In the genomic region with DNA sequence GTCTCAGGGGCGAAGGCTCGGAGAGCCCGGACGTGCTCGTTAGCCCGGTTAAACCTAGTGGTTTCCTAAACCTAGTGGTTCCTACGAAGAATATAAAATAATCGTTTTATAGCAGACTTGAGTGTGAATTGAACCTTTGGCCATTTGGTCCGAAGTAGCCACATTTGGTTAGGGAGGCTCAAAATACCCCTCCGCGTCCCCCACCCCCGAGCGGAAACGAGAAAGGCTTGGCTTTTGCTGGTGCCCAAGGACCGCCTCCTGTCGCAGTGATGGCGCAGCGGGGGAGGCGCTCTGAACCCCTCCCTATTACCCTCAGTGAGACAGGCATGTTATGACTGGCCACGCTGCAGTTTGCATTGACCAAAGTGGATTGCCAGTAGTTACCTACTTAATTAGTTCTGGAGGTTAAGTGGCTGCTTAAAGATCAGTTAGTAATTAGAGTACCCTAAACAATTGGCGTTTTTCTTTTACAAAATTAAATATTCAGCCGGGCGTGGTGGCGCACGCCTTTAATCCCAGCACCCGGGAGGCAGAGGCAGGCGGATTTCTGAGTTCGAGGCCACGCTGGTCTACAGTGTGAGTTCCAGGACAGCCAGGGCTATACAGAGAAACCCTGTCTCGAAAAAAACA, we compare ENCODE assay signal across 8 mouse cellular contexts. TPM values are rescaled to one million over a fixed set of nuclear protein-coding genes. Genes with fewer than 3 reads are reported as not detected.
DNase-seq lines count a peak whose midpoint lies in the region; ATAC-seq lines count a peak whose summit lies in the region.

No protein-coding gene starts in this region.

- DNase-seq in T-cell, adult 2 months (ENCODE audit: low spot score), result peak; percentile 85
- peak; percentile 84 to 91 for DNase-seq in cerebellum, postnatal 25 days
- DNase-seq in frontal cortex, postnatal 36 days (ENCODE audit: low spot score in 2 of 2), result peak; percentile 76 to 82
- peak; percentile 77 to 82 for DNase-seq in left cerebral cortex, adult 18-20 months (ENCODE audit: low spot score in 2 of 2)
- peak; percentile 90 for DNase-seq in right cerebral cortex, adult 18-20 months
- peak; percentile 87 for DNase-seq in urinary bladder, postnatal 14 days (ENCODE audit: low spot score)

- peak overlapping the region; percentile 94 for H3K4me3 ChIP-seq in hindbrain, embryonic 15.5 days
- H3K4me3 ChIP-seq in macrophage (ENCODE audit: inconsistent target), result peak overlapping the region; percentile 75

- H3K4me1 ChIP-seq in hindbrain, embryonic 15.5 days (replicated peaks), result peaks cover 32% of the 10 kb centered on the region

- H3K27ac ChIP-seq in hindbrain, embryonic 15.5 days (replicated peaks), result peak overlapping the region; percentile 98
- peak overlapping the region; percentile 94 for H3K27ac ChIP-seq in macrophage

- H3K9me3 ChIP-seq in hindbrain, embryonic 15.5 days, result no peaks in the 10 kb centered on the region

- H3K9ac ChIP-seq in hindbrain, embryonic 15.5 days, result peak overlapping the region; percentile 99

- H3K4me2 ChIP-seq in hindbrain, embryonic 15.5 days, result peak overlapping the region; percentile 82

- no peaks in the 10 kb centered on the region for H3K27me3 ChIP-seq in hindbrain, embryonic 15.5 days

- ATAC-seq in hindbrain, embryonic 15.5 days (ENCODE audit: low FRiP score, low read depth), result peak; percentile 59

- peaks cover 28% of the 10 kb centered on the region for H3K79me2 ChIP-seq in macrophage (ENCODE audit: inconsistent target)

- WGBS in hindbrain, embryonic 15.5 days, result 1% methylated on average over 30 of the region's 30 CpGs
- WGBS in macrophage (ENCODE audit: missing documents), result 1% methylated on average over 30 of the region's 30 CpGs

- H3K36me3 ChIP-seq in hindbrain, embryonic 15.5 days, result peaks cover 28% of the 10 kb centered on the region
- H3K36me3 ChIP-seq in macrophage (ENCODE audit: inconsistent target), result peaks cover 17% of the 10 kb centered on the region; the same call in 1 of the 2 replicates

RNA-seq across cellular contexts. Expression of a gene that starts 1.3 kb away (rescaled TPM):
- 4,085 and 4,343 TPM in 2 replicates for polyA plus RNA-seq in hindbrain, embryonic 15.5 days (2015; fragmentation: Nextera tagmentation; extraction: Ambion mirVana)
- 1,000 to 10,000 TPM; 1,850 TPM for total RNA-seq in left cerebral cortex, adult 18-20 months (2021)
- 100 to 1,000 TPM in 17 of 26 experiments, 10 to 100 TPM in 9; 57.4 to 297 (median 107) TPM for total RNA-seq in macrophage (2018; cell fraction: chromatin; rRNA removed)
- 1,000 to 10,000 TPM; 1,408 to 2,161 (median 1,705) TPM for total RNA-seq in macrophage (2018; cell fraction: cytosol; rRNA removed)
- 100 to 1,000 TPM; 138 to 460 (median 284) TPM for total RNA-seq in macrophage (2018; cell fraction: nucleus; rRNA removed)
- 1,329 to 2,132 TPM (median 1,766 TPM) in 3 replicates for polyA plus RNA-seq in macrophage (2018)

RNA-seq across cellular contexts. Expression of a gene that starts 27.6 kb away (rescaled TPM):
- polyA plus RNA-seq in hindbrain, embryonic 15.5 days (2015; fragmentation: Nextera tagmentation; extraction: Ambion mirVana), result 29.6 and 30.8 TPM in 2 replicates
- total RNA-seq in left cerebral cortex, adult 18-20 months (2021), result 100 to 1,000 TPM; 217 to 224 TPM
- total RNA-seq in macrophage (2018; cell fraction: chromatin; rRNA removed), result 100 to 1,000 TPM in 7 of 26 experiments, 10 to 100 TPM in 19; 35.7 to 130 (median 85.7) TPM
- 10 to 100 TPM; 34.3 to 89.5 (median 63.9) TPM for total RNA-seq in macrophage (2018; cell fraction: cytosol; rRNA removed)
- total RNA-seq in macrophage (2018; cell fraction: nucleus; rRNA removed), result 10 to 100 TPM; 40.7 to 92.1 (median 73.8) TPM
- polyA plus RNA-seq in macrophage (2018), result 38.6 to 57.7 TPM (median 48.1 TPM) in 3 replicates

RNA-seq across cellular contexts. Expression of a gene that starts 27.7 kb away (rescaled TPM):
- polyA plus RNA-seq in hindbrain, embryonic 15.5 days (2015; fragmentation: Nextera tagmentation; extraction: Ambion mirVana), result 259 and 323 TPM in 2 replicates
- 10 to 100 TPM; 41.4 to 42.5 TPM for total RNA-seq in left cerebral cortex, adult 18-20 months (2021)
- 10 to 100 TPM in 3 of 26 experiments, 1 to 10 TPM in 19, under 1 TPM in 2, not detected in 2; 0.51 to 14.6 (median 4.1) TPM for total RNA-seq in macrophage (2018; cell fraction: chromatin; rRNA removed)
- 10 to 100 TPM; 20.2 to 53.9 (median 28.0) TPM for total RNA-seq in macrophage (2018; cell fraction: cytosol; rRNA removed)
- 10 to 100 TPM in 18 of 26 experiments, 1 to 10 TPM in 8; 4.1 to 24.6 (median 11.9) TPM for total RNA-seq in macrophage (2018; cell fraction: nucleus; rRNA removed)
- polyA plus RNA-seq in macrophage (2018), result 15.4 to 35.4 TPM (median 22.4 TPM) in 3 replicates

RNA-seq across cellular contexts. Expression of a gene that starts 59.2 kb away (rescaled TPM):
- 10.7 and 11.0 TPM in 2 replicates for polyA plus RNA-seq in hindbrain, embryonic 15.5 days (2015; fragmentation: Nextera tagmentation; extraction: Ambion mirVana)
- 100 to 1,000 TPM; 248 to 265 TPM for total RNA-seq in left cerebral cortex, adult 18-20 months (2021)
- total RNA-seq in macrophage (2018; cell fraction: chromatin; rRNA removed), result 10 to 100 TPM; 24.8 to 61.9 (median 42.8) TPM
- total RNA-seq in macrophage (2018; cell fraction: cytosol; rRNA removed), result 10 to 100 TPM; 26.5 to 68.4 (median 42.4) TPM
- total RNA-seq in macrophage (2018; cell fraction: nucleus; rRNA removed), result 10 to 100 TPM; 41.5 to 75.6 (median 54.1) TPM
- polyA plus RNA-seq in macrophage (2018), result 23.4 to 30.1 TPM (median 28.8 TPM) in 3 replicates

Comparison
In these comparisons a context has a peak if more than half of its experiments do, and no peak if none do; other contexts are left out.
1. Peak in every context shown above with its lines: DNase-seq, ATAC-seq, H3K4me3 ChIP-seq and H3K27ac ChIP-seq.